Mouse (Mus musculus) G1E (cell line): ENCODE measurements at regions not wholly inside any gene's neighbourhood (a gene's known extent, or its start where the extent isn't known, plus 50 kb on each side); places are given as distances from the start of the nearest gene placed in this dataset.

ENCODE experiments used
- CTCF ChIP-seq: IDR thresholded peaks from 2 replicates; pipeline ENCODE4 v1.5.1; 2012; ENCODE audit warnings: low read depth, low read length, inconsistent platforms, mixed read lengths
- GATA1 ChIP-seq: IDR thresholded peaks from 2 replicates; pipeline ENCODE4 v1.6.1; 2012; ENCODE audit warnings: borderline replicate concordance, low read length, inconsistent platforms, mixed read lengths
- GATA2 ChIP-seq: IDR thresholded peaks from 2 replicates; pipeline ENCODE4 v1.6.1; 2012; ENCODE audit warnings: low read depth, low read length, inconsistent platforms, borderline replicate concordance
- POLR2AphosphoS5 ChIP-seq: IDR thresholded peaks from 2 replicates; pipeline ENCODE4 v1.6.1; 2012; ENCODE audit warnings: low read depth, low read length, inconsistent platforms; ENCODE audit not compliant: insufficient replicate concordance
- TAL1 ChIP-seq: conservative IDR thresholded peaks from 2 replicates; pipeline ENCODE4 v1.6.1; 2012; ENCODE audit warnings: low read depth, low read length, inconsistent platforms, mixed read lengths

- TF ChIP-seq CTCF (no peak), TAL1 (no peak), GATA1 (no peak), POLR2AphosphoS5 (no peak), GATA2 (no peak)
Observed at GRCm38 (mm10) chr12:25590262-25590661, 493.3 kb upstream of the Id2 start.
